Mouse (Mus musculus): ENCODE results near the gene Icam5. TPM values are rescaled to one million over a fixed set of nuclear protein-coding genes. Genes with fewer than 3 reads are reported as not detected.
"Not testable (repeated sequence)": the region's sequence is repeated elsewhere in the genome, so short reads cannot be mapped to it uniquely, and the experiment has no call there.

The Icam5 gene
- polyA plus RNA-seq, 1 experiment from 2014 or later = 0.14 TPM

GRCm38 (mm10) chr9:21039779-21040178 is 7.9 kb downstream of the Icam5 start:
- no peak overlapping the region for H3K27ac ChIP-seq
- H3K4me1 ChIP-seq = peaks cover 16% of the 10 kb centered on the region
- no peak overlapping the region for H3K4me3 ChIP-seq
- H3K9ac ChIP-seq = no peak overlapping the region
- H3K27me3 ChIP-seq (replicated peaks) = peaks cover 55% of the 10 kb centered on the region
- ATAC-seq (ENCODE audit: low FRiP score, low read depth) = no peak
- H3K36me3 ChIP-seq = no peaks in the 10 kb centered on the region
- no peak overlapping the region for H3K4me2 ChIP-seq (replicated peaks)
- H3K9me3 ChIP-seq = peaks cover 3% of the 10 kb centered on the region; the same call in 1 of the 2 replicates
- 76% methylated on average over 3 of the region's 3 CpGs for WGBS

DNA sequence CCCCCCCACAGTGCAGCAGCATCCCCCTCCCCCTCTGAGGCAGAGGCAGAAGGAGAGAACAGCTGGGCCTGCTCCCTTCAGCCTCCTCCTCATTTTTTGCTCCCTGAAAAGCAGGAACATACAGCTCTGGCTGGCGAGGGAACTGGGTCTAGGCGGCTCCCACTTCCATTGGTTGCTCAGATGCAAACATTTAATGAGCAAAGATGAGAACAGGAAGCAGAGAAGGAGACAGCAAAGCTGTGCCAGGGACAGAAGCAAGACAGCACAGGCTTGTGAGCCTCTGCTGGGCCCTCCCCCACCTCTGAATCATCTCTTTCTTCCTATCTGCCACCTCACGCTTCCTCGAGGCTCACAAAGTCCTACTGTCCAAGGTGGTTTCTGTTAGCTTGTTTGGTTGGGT is 9.4 kb downstream of the Icam5 start:
- WGBS = 59% methylated on average over 4 of the region's 4 CpGs
- H3K27me3 ChIP-seq (replicated peaks) = peaks cover 40% of the 10 kb centered on the region
- peaks cover 16% of the 10 kb centered on the region for H3K4me1 ChIP-seq

GRCm38 (mm10) chr9:21043563-21043962 is 11.7 kb downstream of the Icam5 start:
- no peak overlapping the region for H3K4me2 ChIP-seq (replicated peaks)
- H3K9ac ChIP-seq = no peak overlapping the region
- H3K36me3 ChIP-seq = no peaks in the 10 kb centered on the region
- 79% methylated on average over 4 of the region's 4 CpGs for WGBS
- no peak overlapping the region for H3K4me3 ChIP-seq
- H3K9me3 ChIP-seq = peaks cover 3% of the 10 kb centered on the region; the same call in 1 of the 2 replicates
- H3K27me3 ChIP-seq (replicated peaks) = peaks cover 17% of the 10 kb centered on the region
- ATAC-seq (ENCODE audit: low FRiP score, low read depth) = no peak
- H3K27ac ChIP-seq = no peak overlapping the region
- H3K4me1 ChIP-seq = no peaks in the 10 kb centered on the region

More for the DNA sequence above, 9.4 kb downstream of the Icam5 start:
- peaks cover 3% of the 10 kb centered on the region; the same call in 1 of the 2 replicates for H3K9me3 ChIP-seq
- no peak overlapping the region for H3K9ac ChIP-seq
- no peaks in the 10 kb centered on the region for H3K36me3 ChIP-seq
- H3K4me3 ChIP-seq = no peak overlapping the region
- no peak overlapping the region for H3K4me2 ChIP-seq (replicated peaks)
- no peak overlapping the region for H3K27ac ChIP-seq
- no peak for ATAC-seq (ENCODE audit: low FRiP score, low read depth)

DNA sequence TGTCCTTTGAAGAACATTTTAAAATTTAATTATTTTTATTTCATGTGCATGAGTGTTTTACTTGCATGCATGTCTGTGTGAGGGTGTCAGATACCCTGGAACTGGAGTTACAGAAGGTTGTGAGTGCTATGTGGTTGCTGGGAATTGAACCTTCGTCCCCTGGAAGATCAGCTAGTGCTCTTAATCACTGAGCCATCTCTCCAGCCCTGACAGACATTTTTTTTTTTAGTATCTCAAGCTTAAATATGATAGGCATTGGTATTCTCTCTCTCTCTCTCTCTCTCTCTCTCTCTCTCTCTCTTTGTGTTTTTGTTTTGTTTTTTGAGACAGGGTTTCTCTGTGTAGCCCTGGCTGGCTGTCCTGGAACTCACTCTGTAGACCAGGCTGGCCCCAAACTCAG is 12.9 kb downstream of the Icam5 start:
- H3K27ac ChIP-seq; H3K4me2 ChIP-seq (replicated peaks); H3K4me3 ChIP-seq; H3K36me3 ChIP-seq; H3K9me3 ChIP-seq; ATAC-seq (ENCODE audit: low FRiP score, low read depth); H3K4me1 ChIP-seq; H3K27me3 ChIP-seq (replicated peaks); H3K9ac ChIP-seq: not testable (repeated sequence)
- WGBS = 45% methylated on average over 1 of the region's 1 CpGs

DNA sequence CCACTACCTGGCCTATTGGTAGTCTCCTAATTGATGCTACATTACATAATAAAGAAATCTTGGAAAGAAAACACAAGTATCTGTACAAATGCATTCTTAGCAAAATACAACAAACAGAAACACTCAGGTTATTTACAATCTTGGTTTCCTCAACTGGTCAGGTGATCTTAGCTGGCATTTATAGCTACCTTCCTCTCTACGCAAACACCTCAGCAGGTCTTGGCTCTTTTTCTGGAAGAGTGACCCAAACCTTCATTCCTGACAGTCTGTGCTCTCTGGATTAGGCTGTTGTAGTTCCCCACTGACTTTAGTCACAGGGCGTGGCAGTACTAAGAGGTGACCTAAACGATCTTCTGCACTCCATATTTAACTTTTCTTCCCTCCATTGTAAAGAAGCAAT is 13.4 kb downstream of the Icam5 start:
- H3K27ac ChIP-seq = no peak overlapping the region
- no peaks in the 10 kb centered on the region for H3K36me3 ChIP-seq
- no peaks in the 10 kb centered on the region for H3K9me3 ChIP-seq
- no peak overlapping the region for H3K4me3 ChIP-seq
- H3K9ac ChIP-seq = no peak overlapping the region
- H3K27me3 ChIP-seq (replicated peaks) = peaks cover 2% of the 10 kb centered on the region
- no peak overlapping the region for H3K4me2 ChIP-seq (replicated peaks)
- ATAC-seq (ENCODE audit: low FRiP score, low read depth) = no peak
- H3K4me1 ChIP-seq = no peaks in the 10 kb centered on the region
- WGBS = 82% methylated on average over 3 of the region's 3 CpGs

DNA sequence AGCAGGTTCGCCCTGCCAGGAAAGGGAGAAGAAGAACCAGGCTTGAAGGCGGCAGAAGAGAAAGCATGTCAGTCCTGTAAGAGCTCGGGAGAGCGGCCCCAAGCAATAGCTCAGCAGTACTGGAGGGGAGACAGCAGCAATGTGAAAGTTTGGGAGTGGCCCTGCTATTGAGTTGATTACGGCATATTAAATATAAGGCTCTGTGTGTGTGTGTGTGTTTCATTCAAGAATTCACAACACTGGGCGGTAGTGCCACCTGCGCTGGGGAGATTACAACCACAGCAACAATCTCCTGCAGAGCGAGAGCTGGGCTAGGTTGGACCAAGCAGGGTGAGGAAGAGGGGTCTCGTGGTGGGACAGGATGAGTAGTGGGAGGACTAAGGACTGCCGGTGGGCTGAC is 19.7 kb downstream of the Icam5 start:
- Histone ChIP-seq H3K4me1 (no peaks in the 10 kb centered on the region), H3K36me3 (no peaks in the 10 kb centered on the region), H3K9ac (no peak overlapping the region), H3K27ac (no peak overlapping the region), H3K9me3 (no peaks in the 10 kb centered on the region), H3K27me3 (replicated peaks) (no peaks in the 10 kb centered on the region), H3K4me3 (no peak overlapping the region), H3K4me2 (replicated peaks) (no peak overlapping the region)
- WGBS = 65% methylated on average over 10 of the region's 10 CpGs
- no peak for ATAC-seq (ENCODE audit: low FRiP score, low read depth)

- WGBS = 91% methylated on average over 2 of the region's 2 CpGs
- Histone ChIP-seq H3K27ac (no peak overlapping the region), H3K4me2 (replicated peaks) (no peak overlapping the region), H3K4me3 (no peak overlapping the region), H3K27me3 (replicated peaks) (no peaks in the 10 kb centered on the region), H3K4me1 (no peaks in the 10 kb centered on the region), H3K9ac (no peak overlapping the region), H3K36me3 (peaks cover 44% of the 10 kb centered on the region), H3K9me3 (no peaks in the 10 kb centered on the region)
- ATAC-seq (ENCODE audit: low FRiP score, low read depth) = no peak
Observed at GRCm38 (mm10) chr9:21062928-21063327, 31.1 kb downstream of the Icam5 start.

DNA sequence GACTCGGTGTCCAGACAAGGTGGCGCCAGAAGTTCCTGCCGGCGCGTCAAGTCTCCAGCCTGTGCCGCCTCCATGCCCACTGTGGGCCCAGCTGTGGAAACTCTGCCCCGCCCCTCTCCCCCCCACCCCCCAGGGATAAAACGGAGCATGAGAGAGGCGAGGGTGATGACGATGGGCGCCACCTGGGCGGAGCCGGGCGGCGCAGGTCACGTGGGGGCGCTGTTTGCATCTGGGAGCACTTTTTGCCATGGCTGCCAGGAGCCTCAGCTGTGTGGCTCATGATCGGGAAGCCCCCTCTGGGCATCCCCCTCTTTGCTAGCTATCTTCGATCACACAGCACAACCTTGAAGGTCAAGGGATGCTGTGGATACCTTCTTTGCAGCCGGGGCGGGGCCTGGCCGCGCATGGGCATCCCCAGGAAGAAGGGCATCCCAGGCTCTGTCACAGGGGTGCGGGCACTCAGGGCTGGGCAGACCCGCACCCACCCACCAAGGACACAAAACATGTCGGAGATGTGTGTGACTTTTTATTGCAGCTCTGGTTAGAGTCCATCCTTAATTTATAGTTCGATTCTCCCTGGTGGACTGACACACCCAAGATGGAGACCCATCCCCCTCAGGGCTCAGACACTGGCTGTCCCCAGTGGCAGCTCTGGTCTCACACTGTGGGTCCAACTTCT is 35.3 kb downstream of the Icam5 start, which contains the start of gene Zglp1:
Gene Zglp1, minus strand, starts transcription at position 88 of the 679 bp plus-strand sequence.
- Histone ChIP-seq H3K9me3 (no peaks in the 10 kb centered on the region), H3K27ac (no peak within 1 kb of the TSS), H3K4me3 (no peak within 1 kb of the TSS), H3K4me1 (peaks cover 6% of the 10 kb centered on the region; the same call in 1 of the 2 replicates), H3K27me3 (replicated peaks) (no peaks in the 10 kb centered on the region), H3K9ac (no peak within 1 kb of the TSS), H3K36me3 (peaks cover 47% of the 10 kb centered on the region), H3K4me2 (replicated peaks) (no peak within 1 kb of the TSS)
- no peak for ATAC-seq (ENCODE audit: low FRiP score, low read depth)
- 86% methylated on average over 27 of the region's 27 CpGs for WGBS

DNA sequence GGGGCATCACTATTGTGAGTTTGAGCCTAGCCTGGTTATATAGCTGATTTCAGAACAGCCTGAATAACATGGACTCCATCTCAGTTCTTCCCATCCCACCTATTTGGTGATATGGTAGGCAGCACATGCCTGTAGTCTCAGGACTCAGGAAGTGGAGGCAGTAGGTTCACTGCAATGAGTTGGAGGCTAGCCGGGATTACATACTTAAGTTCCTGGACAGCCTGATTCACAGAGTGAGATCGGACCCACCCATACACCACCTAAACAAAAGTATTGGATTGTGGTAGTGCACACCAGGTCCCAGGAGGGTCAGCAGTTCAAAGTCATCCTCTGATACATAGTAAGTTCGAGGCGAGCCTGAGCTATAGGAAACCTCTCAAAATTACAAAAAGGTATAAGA is 40.8 kb downstream of the Icam5 start:
- Histone ChIP-seq H3K27me3 (replicated peaks) (no peaks in the 10 kb centered on the region), H3K9ac (peak overlapping the region; percentile 82), H3K27ac (no peak overlapping the region), H3K9me3 (no peaks in the 10 kb centered on the region), H3K4me2 (replicated peaks) (peak overlapping the region; percentile 83), H3K4me1 (peaks cover 13% of the 10 kb centered on the region), H3K4me3 (peak overlapping the region; percentile 80), H3K36me3 (peaks cover 38% of the 10 kb centered on the region)
- no peak for ATAC-seq (ENCODE audit: low FRiP score, low read depth)
- WGBS = 20% methylated on average over 4 of the region's 4 CpGs

DNA sequence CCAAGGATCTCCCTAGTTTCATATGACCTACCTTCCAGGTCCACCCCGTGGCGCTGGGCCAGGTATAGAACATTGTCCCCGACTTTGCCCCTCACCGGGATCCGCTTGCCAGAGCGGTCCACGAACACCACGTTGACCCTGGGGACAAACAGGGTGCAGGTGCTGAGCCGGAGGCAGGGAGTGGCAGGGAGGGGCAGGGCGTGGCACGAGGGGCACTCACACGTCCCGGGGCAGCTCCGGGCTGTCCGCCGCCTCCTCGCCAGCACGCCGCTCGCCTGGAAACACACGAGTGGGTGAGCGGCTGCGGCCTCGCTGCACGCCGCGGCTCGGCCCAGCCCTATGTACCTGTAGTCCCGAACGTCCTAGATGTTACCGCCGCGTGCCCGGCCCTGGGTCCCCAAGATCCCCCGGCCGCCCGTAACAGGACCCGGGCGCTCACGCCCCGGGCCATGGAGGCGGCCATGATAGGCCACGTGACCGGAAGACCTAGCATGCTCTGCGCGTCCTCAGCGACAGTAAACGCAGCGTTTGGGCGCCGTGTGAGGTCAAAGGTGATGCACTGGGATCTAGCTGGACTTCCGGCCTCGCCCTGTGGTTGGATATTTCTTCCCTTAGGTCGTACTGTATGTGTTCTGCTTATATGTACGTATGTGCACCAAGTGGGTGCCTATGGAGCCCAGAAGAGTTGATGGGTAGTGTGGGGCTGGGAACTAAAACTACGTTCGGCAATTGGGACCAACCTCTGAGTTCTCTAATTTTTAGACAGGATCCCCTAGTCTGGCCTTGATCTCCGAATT is 41.4 kb downstream of the Icam5 start, which contains the start of the genes Gm49373 and Fdx1l:
Gene Gm49373, minus strand, starts transcription at position 53 of the 797 bp plus-strand sequence.
Gene Fdx1l, minus strand, starts transcription at position 571 of the 797 bp plus-strand sequence.
- no peaks in the 10 kb centered on the region for H3K9me3 ChIP-seq
- peak within 1 kb of the TSS; percentile 82 for H3K9ac ChIP-seq
- peaks cover 41% of the 10 kb centered on the region for H3K36me3 ChIP-seq
- H3K27me3 ChIP-seq (replicated peaks) = no peaks in the 10 kb centered on the region
- H3K4me3 ChIP-seq = peak within 1 kb of the TSS; percentile 80
- H3K27ac ChIP-seq = 0 out of 2 replicates have a peak within 1 kb of the TSS, but pooled peaks have one; percentile 10
- ATAC-seq (ENCODE audit: low FRiP score, low read depth) = peak; percentile 93
- peak within 1 kb of the TSS; percentile 83 for H3K4me2 ChIP-seq (replicated peaks)
- peaks cover 13% of the 10 kb centered on the region for H3K4me1 ChIP-seq
- 3% methylated on average over 58 of the region's 58 CpGs for WGBS

GRCm38 (mm10) chr9:21074173-21074572 is 42.3 kb downstream of the Icam5 start:
- WGBS = 85% methylated on average over 1 of the region's 1 CpGs
- Histone ChIP-seq H3K27me3 (replicated peaks) (no peaks in the 10 kb centered on the region), H3K27ac (no peak overlapping the region), H3K9me3 (no peaks in the 10 kb centered on the region), H3K4me3 (no peak overlapping the region), H3K4me1 (peaks cover 13% of the 10 kb centered on the region), H3K9ac (no peak overlapping the region), H3K36me3 (peaks cover 50% of the 10 kb centered on the region), H3K4me2 (replicated peaks) (no peak overlapping the region)
- no peak for ATAC-seq (ENCODE audit: low FRiP score, low read depth)

- WGBS = 91% methylated on average over 3 of the region's 3 CpGs
- H3K36me3 ChIP-seq = peaks cover 62% of the 10 kb centered on the region
- H3K4me3 ChIP-seq = no peak overlapping the region
- no peak overlapping the region for H3K9ac ChIP-seq
- H3K4me2 ChIP-seq (replicated peaks) = no peak overlapping the region
- peaks cover 13% of the 10 kb centered on the region for H3K4me1 ChIP-seq
- no peak for ATAC-seq (ENCODE audit: low FRiP score, low read depth)
- no peaks in the 10 kb centered on the region for H3K27me3 ChIP-seq (replicated peaks)
- H3K27ac ChIP-seq = no peak overlapping the region
- no peaks in the 10 kb centered on the region for H3K9me3 ChIP-seq
Observed at GRCm38 (mm10) chr9:21075625-21076024, 43.8 kb downstream of the Icam5 start.
